Mouse (Mus musculus) right cerebral cortex, postnatal 36 days (tissue): ENCODE results near the gene Shisa9.

ENCODE experiments used
- DNase-seq, 2 experiments: peaks; one replicate each; pipeline ENCODE4 v3.0.0; 2022; ENCODE audit warnings: low spot score in 2 of 2, mixed read lengths in 1 of 2

The Shisa9 gene

DNA sequence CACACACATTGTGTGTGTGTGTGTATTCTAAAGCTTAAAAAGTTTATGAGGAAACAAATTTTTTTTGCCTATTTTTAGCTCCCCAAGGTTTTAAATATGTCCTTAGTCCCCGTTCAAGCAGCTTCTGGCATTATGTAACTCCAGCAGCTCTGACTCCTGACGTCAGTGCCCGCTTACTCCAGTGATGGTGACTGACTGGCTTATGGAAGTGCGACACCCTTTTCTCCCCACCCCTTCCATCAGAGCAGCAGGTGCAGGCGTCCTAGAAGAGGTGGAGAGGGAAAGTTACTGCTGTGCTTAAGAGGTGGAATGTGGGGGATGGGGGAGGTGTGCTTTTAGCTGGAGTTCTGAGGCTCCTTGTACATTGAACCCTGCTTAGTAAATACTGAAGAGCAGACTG is 213.7 kb downstream of the Shisa9 start:
- DNase-seq: peak; percentile 36 to 77

DNA sequence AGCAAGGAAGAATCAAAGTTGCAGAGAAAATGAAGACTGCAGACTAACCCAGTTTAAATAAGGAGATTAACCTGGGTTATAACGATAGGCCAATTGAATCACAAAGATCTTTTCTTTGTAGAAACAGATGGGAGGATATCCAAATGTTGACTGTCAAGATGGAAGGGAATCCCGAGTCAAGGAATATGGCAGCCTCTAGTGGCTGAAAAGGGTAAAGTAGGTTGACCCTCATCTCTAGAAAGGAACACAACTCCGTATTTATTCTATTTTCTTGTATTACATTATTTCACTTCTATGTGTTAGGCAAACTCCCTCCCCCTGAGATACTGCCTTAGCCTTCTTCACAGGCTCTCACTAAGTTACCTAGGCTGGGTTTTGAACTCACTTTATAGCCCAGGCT is 217.3 kb downstream of the Shisa9 start:
- DNase-seq: no peak

DNA sequence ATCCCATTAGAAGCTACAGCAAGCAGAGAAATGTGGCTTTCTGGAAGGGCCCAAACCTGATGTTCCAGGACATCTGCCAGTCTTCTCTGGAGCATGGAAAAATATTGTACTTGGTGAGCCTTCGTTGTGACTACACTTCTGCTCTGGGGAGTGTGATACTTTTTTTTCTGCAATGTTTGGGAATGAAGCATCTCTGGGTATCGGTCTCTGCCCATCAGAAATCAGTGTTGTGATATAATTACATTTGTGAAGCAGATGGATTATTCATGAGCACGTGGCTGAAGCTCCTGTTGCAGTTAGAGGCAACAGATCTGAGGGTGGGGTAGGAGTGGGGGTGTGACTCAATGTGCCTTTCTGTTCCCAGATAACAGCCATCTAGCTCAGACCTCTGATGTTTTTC is 218.2 kb downstream of the Shisa9 start:
- DNase-seq: peak in 1 of 2 experiments; percentile 17

DNA sequence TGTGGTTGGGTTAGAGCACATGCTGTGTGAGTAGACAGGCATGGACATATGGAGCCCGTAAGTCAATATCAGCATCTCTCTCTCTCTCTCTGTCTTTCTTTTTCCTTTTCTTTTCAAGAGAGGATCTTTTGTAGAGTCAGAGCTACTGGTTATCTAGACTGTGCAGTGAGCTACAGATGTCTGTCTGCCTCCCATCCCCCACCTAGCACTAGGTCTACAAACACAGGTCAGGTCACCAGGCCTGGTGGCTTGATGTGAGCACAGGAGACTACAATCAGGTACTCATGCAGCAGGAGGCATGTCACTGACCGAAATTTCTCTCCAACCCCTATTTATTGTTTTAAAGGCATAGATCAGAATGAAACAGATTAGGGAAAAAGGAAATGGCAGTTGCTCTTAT is 219.1 kb downstream of the Shisa9 start:
- DNase-seq: no peak

DNA sequence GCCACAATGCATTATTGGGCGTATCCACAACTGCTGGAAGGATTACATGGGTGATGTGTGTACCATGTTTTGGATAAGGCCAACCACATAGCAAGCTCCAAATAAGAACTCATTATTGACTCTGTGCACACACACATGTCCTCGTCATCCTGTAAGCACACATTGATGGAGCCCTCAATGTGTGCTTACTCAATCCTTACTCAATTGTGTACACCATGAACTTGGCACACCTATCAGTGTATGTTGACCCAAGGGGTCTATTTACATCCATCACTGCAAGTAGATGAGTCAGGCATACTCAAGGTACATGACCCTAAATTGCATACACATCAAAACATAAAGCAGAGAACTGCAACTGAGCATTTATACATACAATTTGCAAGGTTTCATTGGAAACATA is 220.5 kb downstream of the Shisa9 start:
- no peak for DNase-seq

DNA sequence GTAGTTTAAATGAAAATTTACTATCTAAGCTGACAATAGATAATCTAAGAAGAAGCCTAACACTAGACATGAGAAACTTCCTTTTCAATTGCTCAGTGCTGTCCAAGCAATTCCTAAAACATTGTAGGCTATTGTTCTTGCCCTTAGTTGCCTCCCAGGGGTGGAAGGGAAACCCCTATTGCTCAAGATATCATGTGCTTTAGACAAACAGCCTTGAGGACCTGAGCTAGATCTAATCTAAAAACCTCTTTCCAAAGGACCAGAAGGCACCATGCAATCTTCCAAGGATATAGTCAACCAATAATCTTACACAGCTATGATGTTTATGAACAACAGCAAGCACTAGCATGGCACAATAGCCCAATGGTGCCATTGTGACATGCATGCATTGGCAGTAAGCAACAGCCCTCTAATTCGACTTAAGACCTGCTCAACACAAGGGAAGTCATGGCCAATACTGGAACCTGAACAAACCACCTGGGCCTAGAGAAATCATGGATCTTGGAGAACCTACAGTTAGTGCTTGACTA is 222.6 kb downstream of the Shisa9 start:
- DNase-seq: no peak

DNA sequence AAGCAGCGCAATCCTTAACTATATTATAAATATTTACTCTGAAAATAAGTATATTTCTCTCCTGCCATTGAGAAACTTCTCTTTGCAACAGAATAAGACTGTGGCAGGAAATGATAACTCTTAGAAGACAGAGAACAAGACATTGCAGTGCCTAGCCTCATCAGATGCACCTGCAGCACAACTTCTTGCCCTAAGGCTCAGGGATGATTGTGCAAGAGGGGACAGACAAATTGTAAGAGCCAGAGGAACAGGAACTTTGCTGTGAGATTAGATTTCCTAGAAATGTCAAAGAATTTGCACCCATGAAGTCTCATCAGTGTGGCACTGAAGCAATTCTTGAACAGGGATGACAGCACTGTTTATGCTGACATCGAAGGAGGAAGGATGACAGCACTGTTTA is 223.0 kb downstream of the Shisa9 start:
- no peak for DNase-seq

DNA sequence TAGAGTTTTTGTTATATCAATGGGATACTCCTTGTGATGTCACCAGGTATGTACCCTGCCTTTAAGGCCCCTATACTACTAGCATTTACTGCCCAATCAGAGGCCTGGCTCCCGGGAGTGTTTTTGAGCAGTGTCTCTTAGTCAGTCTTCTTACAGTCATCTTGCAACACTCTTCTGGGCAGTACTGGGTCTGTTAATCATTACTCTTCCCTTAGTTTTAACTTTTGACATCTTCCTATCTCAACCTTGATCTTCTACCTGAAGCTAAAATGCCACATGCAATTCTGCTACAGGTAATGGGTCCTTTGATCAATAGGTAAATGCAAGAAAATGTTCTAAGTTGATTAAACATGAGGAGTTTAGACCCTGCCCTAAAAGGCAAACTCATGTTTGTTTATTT is 225.4 kb downstream of the Shisa9 start:
- no peak for DNase-seq

DNA sequence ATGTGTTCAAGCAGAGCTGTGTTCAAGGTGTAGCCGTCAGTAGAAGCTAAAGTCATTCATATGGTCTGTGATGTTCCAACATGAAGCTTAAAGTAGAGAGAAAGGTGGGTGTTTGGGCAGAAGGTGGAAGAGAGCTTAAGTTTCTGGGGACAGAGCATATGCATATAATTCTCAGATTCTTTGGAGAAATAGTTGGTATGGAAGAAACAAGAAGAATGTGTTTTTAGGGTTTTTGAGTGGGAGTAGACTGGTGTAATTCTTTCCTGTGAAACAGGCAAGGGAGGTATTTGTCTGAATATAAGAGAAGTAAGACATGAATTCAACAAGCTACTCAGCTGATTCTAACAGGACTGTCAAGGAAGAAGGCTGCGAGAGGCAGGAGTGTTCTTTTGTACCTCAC is 225.9 kb downstream of the Shisa9 start:
- peak in 1 of 2 experiments; percentile 9 for DNase-seq

DNA sequence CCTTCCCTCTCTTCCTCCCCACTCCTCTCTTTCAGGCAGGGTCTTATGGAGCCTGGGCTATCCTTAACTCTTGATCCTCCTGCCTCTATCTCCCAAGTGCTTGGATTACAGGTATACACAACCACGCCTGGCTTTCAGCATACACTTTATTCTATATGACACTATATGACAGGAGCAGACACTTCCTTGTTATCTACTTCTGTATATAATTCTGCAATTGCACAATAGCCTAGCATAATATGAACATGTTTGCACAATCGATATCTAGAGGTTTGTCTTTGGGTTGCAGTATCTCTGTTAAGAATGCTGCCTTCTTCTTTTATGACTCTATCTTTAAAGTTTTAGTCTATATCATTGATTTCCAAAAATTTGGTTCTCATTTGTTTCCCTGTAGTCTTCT is 230.1 kb downstream of the Shisa9 start:
- no peak for DNase-seq

DNA sequence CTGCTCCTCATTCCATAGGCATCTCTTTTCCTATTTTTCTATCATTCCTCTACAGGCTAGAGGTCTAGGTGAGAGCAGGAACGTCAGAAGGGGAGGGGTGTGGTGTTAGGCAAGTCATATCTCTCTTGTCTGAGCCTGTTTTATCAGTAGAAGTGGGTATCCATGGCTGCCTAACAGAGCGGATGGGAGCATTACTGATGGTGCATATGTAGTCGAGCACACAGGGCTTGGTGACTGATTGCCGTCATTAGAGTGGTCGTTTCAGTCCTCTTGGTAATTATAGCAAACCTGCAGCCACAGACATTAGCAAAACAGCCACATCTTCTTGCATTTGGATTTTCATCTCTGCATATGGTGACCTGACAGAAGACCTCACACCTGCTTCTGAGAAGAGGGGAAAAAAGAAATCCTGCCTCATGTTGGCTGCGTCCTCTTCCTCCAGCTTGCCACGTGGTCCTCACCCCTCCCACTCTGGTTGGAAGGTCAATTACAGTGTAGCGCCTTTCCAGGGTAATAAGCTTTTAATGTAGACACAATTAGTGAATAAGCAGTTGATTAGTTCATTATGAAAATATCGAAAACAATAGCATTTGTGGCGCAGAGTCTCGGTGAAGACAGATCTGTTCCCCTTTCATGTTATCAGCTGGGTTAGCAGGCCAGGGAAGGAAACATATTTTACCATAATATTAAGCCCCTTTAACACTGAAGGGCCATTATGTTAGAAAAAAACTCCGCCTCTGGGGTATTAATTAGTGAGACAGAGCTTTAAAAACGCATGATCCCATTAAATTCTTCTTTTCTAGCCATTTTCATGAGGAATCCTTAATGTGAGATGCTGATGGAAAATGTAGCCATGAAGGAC is 233.6 kb downstream of the Shisa9 start:
- DNase-seq: no peak

DNA sequence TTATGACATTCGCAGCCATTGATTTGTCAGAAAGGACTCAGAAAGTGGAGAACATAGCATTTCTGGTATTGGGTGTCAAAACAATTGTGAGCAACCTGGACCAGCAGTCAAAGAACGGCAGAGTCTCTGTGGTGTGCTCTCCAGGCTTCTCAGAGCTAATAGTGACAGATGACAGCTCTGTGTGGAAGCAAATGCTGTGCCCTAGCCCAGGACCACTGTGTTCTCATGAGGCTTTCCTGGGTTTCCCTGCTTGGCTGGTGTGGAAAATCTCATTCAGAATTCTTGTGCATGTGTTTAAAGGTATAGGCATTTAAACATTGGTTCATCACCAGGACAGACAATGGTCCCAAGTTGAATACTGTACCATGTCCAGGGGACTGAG is 234.2 kb downstream of the Shisa9 start:
- DNase-seq: no peak

DNA sequence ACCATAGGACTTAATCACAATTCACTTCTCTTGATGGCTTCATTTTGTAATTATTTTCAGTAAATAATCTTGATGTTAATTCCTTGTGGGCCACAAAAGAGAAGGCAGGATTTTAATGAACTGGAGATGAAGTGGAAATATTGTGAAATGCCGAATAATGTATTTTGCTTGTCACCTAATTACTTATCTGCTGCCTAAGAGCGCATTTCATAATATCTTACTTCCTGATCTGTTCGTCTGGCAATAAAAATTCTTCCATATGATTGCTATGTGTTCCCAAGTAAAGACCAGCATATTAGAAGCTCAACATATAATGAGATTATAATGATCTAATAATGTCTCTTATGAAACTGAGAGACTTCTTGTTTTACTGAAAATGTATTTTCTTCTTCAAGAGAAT is 235.9 kb downstream of the Shisa9 start:
- no peak for DNase-seq

DNA sequence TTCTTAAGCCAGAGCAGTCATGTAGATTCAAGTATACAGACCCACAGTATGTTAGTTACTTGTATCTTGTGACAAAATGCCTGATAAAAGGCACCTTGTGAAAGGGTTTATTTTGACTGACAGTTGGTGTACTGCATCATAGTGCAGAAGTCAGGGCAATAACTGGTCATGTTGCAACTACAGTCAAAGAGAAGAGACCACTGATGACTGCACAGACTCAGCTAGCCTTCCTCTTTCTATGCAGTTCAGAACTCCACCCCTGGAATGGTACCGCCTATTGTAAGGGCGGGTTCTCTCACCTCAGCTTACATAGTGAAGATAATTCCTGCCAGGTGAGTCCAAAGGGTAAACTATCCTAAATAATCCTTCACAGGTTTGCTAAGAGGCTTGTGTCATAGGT is 239.6 kb downstream of the Shisa9 start:
- no peak for DNase-seq

DNA sequence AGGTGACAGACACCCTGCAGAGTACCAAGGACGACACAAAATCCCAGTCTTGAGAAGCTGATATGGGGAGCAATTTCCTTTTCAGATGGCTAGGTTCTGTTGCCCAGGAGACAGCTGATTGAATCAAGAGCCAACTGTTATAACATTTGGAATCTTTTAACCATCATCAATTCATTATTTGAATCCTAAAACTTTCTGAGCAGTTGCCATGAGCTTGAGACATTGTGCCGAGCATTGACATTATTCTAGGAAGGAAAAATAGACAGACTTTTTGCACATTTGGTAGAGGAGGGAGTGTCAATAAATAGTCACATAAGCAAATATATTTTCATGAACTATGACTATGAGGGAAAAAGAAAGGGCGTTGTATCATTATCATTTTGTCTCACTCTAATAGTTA is 243.0 kb downstream of the Shisa9 start:
- no peak for DNase-seq

DNA sequence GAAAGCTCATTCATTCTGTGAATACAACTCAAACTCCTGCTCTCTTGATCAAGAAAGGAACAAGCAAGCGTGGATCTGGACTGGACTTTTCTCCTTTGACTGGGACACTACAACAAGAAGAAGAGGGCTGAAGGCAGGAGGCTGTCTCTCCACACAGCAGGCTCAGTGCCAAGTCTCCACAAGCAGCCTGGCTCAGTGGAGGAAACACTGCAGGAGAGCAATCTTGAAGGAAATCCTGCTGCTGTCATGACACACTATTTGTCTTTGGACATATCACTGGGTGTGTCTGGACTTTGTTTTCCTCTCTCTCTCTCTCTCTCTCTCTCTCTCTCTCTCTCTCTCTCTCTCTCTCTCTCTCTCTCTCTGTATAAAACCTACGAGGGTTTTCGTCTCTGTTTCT is 249.4 kb downstream of the Shisa9 start:
- no peak for DNase-seq

DNA sequence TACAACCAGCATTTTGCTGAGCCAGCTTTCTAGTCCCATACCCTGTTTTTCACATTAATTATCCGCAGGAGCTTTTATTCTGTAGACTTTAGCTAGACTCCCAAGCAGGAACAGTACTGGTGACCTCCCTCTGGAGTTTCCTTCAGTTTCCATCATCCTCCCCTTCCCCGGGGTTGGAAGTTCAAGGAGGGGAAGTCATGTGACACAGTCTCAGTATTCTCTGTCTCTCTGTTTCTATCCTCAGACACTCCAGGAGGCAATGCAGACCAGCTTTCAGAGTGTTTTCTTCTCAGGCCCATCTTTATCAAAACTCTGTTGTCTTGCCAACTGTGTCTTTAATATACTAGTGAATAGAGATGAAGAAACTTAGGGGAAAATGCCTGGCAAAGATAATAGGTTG is 250.4 kb downstream of the Shisa9 start:
- no peak for DNase-seq

DNA sequence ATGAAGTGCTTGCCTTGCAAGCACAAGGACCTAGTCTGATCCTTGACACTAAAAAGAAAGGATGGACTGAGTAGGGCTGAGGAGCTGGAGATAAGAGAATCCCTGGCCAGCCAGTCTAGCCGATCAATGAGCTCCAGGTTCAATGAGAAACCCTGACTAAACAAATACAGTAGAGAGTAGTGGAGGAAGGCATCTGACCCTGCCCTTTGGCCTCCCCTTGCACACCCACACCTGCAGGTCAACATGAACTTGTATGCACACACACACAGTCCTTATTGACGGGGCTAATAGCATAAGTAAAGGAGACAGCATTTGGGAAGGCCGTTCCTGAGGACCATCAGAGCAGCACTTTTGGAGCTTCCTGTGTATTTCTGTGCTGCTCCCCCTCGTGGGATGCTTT is 254.7 kb downstream of the Shisa9 start:
- no peak for DNase-seq

DNA sequence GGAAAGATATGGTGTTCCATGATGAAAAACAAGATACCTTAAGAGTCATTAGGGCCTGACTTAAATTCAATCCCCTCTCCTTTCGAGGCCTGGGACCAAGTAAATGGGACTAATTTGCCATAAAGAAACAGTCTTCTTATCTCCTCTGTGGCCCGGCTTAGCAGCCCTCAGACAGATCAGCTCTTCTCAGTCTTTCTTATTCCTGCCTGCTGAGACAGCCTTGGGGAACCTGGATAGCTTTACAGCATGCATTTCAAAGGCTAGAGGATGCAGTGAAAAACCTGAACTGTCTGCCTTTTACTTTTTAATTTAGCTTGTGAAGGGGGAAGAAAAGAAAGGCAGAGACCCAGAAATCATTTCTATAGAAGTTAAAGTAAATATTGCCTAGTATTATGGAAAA is 275.4 kb downstream of the Shisa9 start:
- no peak for DNase-seq

DNA sequence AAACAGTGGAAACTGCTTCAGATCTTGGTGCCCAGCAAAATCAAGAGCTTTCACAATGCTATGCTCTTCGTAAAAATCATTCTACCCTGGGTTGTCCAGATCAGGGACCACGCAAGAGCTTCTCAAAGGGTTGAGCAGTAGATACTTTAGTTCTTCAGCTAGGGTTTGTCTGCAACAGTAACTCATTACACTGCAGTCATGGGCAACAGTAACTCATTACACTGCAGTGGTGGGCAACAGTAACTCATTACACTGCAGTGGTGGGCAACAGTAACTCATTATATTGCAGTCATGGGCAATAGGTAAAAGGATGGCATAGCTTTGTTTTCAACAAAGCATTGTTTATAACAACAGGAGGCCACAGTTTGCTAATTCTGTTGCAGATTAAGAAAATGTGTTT is 281.9 kb downstream of the Shisa9 start:
- DNase-seq: no peak

DNA sequence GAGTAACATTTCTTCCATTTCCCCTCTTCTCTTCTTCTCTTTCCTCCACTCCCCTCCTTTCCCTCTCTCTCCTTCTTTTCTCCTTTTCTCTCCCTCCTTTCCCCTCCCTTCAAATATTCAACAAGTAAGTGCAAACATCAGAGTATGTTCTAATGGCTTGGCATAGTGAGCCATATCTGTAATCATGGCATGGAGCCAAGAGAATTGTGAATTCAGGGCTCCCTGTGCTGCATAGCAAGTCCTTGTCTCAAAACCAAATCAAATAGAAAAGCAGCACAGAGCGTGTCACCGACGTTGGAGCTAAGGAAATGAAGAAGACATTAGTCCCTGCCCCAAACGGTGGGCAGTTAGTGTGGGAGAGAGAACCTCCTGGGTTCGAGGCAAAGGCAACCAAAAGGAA is 316.6 kb downstream of the Shisa9 start:
- DNase-seq: no peak

DNA sequence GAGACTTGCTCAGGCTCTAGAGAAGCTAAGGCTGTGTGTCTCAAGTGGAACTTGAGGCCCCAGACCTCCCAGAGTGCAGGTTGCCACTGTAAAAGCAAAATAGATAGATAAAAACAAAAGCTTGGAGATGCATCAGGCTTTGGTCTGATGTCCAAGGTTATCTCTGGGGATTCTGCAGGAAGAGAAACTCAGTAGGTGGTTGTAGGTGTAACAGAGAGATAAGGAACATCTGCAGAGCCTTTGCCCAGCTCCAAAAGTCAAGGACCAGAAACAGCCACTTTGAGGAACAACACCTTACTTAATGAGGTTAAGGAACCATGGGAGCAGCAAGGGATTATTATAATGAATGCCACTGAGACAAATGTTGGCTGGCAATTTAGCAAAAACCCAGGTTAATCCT is 319.5 kb downstream of the Shisa9 start:
- no peak for DNase-seq

DNA sequence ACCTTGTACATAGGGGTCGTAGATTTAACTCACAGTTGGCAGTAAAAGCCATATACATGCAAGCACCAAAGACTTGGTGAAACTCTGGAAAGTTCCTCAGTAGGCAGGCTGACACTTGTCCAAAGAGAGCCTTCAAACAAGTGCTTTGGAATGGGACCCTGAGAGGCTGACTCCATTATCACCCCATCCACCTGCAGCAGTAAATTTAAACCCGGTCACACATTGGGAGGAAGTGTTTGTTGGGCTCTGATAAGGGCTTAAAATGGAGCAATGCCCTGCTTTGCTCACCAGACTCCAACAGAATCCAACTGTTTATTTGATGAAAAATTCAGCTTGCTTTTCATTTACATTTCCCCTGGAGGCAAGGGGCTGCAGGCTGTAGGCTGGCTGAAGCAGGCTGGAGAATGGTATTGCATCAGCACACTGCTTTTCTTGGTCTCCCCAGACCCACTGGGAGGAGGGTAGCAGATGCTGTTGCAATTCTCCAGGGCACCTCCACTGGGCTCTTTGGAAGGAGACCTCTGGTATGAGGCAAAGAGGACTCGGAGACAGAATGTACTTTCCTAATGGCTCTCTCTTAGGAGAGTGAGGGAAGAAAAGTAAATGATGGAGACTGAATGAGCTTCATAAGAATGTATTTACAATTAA is 323.5 kb downstream of the Shisa9 start:
- DNase-seq: no peak
